Mouse (Mus musculus): ENCODE data around the gene Ddt. TPM values are rescaled to one million over a fixed set of nuclear protein-coding genes. Genes with fewer than 3 reads are reported as not detected.

Ddt gene
- total RNA-seq (2022): 10 to 100 TPM; 23.6 to 32.6 (median 29.5) TPM

- peak; percentile 58 to 81 for DNase-seq (ENCODE audit: low spot score in 2 of 2)
Measured at GRCm38 (mm10) chr10:75772795-75773664, at the start of gene Ddt. Gene Ddt, minus strand, starts transcription at chr10:75773414.

- no peak for DNase-seq (ENCODE audit: low spot score in 2 of 2)
Measured at GRCm38 (mm10) chr10:75822443-75822842, 49.2 kb upstream of the Ddt start, which contains the start of gene Gstt4. Gene Gstt4, minus strand, starts transcription at chr10:75822543.

DNA sequence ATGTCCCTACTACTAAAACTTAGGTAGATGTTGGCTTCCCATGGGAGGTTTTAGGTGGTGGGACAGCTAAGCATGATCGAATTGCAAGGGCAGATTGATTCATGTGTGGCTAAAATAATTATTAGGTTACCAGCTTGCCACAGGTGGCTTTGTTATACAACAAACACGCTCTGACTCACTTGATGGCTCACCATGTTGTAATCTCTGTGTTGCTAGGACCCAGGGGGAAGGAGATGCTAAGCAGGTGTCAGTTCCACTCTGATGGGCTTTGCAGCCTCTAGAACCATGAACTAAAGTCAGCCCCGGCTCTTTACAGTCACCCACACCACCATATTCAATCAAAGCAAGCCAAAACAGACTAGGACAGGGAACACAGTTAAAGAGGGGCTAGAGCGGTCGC is 46.7 kb upstream of the Ddt start:
- DNase-seq (ENCODE audit: low spot score in 2 of 2): no peak

GRCm38 (mm10) chr10:75818641-75819040 is 45.4 kb upstream of the Ddt start:
- DNase-seq (ENCODE audit: low spot score in 2 of 2): no peak

DNA sequence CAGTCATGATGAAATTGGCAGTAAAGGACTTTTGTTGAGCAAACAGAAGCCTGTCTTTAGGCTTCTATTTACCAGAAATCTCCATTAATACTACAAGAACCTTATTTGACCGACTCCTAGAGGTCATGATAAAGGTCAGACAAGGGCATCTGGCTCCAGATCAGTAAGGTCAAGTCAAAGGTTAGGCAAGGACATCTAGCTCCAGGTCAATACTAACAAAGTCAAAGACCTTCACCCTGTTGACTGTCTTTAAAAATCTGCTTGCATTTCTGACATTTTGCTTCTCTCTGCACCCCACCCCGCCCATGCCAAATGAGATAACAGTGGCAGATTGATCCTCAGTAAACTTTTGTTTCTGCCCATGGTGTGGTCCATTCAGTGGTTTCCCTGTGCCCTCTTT is 31.0 kb upstream of the Ddt start:
- DNase-seq (ENCODE audit: low spot score in 2 of 2): no peak

- DNase-seq (ENCODE audit: low spot score in 2 of 2): peak; percentile 62 to 77
Measured at GRCm38 (mm10) chr10:75798176-75798696, 25.0 kb upstream of the Ddt start, which contains the start of gene Gstt1. Gene Gstt1, minus strand, starts transcription at chr10:75798584.

DNA sequence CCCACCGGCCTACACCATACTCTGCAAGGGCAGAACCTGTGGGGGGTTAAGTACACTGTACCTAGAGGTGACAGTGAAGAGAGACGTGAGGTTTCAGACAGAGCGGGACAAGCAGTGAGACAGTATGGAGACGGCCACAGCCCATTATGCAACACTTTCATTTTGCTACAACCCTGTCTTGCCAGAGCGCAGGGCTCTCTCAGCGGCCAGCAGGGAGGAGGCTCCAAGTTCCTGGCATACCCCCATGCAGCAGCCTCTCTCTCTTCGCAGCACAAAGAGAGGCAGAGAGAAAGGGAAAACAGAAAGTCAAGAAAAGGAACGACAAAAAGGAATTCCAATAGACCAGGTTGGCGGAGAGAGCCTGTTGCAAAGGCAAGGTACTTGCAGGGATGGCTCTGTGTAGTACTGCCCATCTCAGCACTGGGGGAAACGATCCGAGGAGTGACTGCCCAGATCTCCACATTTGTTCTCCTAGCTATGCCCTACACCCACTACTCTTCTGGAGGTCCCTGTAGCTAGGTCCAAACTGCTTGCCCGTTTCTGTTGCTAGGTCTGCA is 24.5 kb upstream of the Ddt start:
- peak; percentile 35 to 58 for DNase-seq (ENCODE audit: low spot score in 2 of 2)

- no peak for DNase-seq (ENCODE audit: low spot score in 2 of 2)
Measured at GRCm38 (mm10) chr10:75796731-75797516, 23.7 kb upstream of the Ddt start.

- no peak for DNase-seq (ENCODE audit: low spot score in 2 of 2)
Measured at GRCm38 (mm10) chr10:75794880-75795279, 21.7 kb upstream of the Ddt start.

- no peak for DNase-seq (ENCODE audit: low spot score in 2 of 2)
Measured at GRCm38 (mm10) chr10:75790773-75791172, 17.6 kb upstream of the Ddt start.

GRCm38 (mm10) chr10:75789841-75790240 is 16.6 kb upstream of the Ddt start:
- no peak for DNase-seq (ENCODE audit: low spot score in 2 of 2)

GRCm38 (mm10) chr10:75789081-75789735 is 16.0 kb upstream of the Ddt start:
- DNase-seq (ENCODE audit: low spot score in 2 of 2): no peak

DNA sequence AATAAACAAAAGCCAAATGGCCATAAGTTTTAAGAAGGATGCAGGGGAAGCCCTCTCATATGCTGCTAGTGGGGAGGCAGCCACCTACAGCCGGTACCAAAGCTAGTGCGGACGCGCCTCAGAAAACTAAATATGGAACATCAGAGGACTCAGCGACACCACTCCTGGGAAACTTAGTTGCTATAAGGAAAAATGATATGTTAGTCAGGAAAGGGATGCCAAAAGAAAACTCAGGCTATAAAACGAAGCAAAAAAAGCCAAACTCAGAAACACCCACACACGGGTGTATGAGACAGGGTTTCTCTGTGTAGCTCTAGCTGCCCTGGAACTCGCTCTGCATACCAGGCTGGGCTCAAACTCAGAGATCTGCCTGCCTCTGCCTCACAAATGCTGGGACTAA is 15.1 kb upstream of the Ddt start:
- DNase-seq (ENCODE audit: low spot score in 2 of 2): no peak

DNA sequence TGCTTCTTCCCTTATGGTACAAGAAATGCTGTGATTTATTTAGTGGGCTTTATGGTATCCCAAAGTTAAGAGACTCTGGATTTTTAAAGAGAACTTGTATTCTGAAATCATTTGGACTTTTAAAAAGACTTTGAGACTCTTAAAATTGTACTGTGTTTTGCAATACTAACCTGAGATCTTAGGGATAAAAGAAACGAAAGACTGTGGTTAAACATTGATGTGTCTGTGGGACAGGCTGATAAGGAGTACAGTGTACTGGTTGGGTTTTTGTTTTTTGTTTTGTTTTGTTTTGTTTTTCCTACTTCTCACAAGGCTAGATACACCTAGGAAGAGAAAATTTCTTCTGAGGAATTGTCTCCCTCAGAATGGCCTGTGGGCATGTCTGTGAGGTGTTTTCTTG is 12.2 kb upstream of the Ddt start:
- no peak for DNase-seq (ENCODE audit: low spot score in 2 of 2)

GRCm38 (mm10) chr10:75780769-75781578 is 7.8 kb upstream of the Ddt start, which contains the start of the genes Gm20441 and Gstt3:
Gene Gm20441, minus strand, starts transcription at chr10:75780954.
Gene Gstt3, minus strand, starts transcription at chr10:75781414.
- DNase-seq (ENCODE audit: low spot score in 2 of 2): peak; percentile 42 to 46

DNA sequence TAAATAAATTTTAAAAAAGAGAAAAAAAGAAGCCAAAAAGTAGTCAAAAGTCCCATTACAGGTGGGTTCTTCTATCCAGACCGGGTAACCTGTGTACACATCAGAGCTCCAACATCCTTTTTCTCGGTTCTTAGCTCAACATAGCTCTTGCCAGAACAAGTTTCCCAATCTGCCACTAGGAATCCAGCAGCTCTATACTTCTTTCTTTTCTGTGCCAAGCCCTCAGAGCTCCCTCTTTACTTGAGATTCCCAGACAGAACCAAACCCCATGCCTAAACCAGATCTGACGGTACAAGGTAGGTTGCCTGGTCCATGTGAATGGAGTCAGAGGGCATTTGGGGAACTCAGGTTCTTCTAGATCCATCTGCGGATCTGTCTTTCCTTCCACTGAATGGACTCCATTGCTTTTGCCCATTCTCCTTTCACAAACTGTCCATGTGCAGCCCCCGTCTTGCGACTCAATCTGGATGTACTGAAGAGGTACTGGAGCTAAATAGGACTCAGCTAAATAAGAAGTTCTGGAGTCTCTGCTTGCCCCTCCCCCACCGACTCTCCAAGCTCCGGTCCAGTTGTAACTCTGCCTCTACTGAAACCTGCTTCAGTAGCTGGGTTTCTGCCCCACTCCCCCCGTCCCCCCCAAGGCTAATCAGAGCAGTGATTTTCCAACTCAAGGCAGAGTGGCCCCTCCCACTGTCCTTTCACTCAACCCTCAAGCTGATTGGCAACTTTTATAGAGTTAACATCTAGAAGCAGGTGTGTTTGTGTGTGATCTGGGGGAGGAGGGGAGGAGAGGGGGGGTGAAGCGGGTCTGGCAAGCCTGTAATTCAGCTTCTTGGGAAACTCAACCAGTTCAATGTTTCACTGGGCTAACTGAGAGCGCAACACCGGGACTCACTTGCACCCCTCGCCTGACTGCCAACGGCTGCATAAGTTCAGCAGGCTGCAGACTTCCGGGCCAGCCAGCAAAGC is 6.3 kb upstream of the Ddt start:
- no peak for DNase-seq (ENCODE audit: low spot score in 2 of 2)

DNA sequence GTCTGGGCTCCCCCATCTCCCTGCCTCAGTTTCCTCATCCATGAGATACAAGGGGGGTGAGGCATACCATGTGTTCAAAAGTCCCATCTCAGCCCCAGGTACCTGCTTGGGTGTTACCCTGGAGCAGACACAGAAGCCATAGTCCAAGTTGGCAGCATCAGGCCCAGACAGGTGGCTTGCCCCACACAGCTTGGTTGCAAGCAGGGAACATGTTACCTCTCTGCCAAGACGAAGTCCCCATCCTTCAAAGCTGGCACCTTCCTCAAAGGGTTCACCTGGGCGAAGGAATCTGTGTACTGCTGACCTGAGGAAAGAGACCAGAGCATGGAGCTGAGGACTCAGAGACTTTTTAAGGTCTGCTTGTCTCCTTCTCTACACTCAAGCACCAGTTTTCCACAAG is 4.7 kb upstream of the Ddt start:
- no peak for DNase-seq (ENCODE audit: low spot score in 2 of 2)

DNA sequence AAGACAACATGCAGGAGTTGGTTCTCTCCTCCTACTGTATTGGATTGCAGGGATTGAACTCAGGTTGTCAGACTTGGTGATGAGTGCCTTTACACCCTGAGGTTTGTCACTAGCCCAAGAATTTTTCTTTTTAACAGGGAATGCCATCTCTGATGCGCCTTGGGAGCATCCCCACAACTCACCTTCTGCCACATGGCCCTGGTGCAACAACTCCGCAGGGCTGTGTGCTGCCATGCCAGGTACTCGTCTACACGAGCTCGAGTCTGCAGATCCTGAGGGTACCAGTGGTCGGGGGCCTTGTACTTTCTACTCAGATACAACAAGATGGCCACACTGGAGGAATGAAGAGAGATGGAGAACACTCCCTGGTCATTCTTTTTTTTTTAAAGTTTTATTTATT is 3.3 kb upstream of the Ddt start:
- DNase-seq (ENCODE audit: low spot score in 2 of 2): no peak

DNA sequence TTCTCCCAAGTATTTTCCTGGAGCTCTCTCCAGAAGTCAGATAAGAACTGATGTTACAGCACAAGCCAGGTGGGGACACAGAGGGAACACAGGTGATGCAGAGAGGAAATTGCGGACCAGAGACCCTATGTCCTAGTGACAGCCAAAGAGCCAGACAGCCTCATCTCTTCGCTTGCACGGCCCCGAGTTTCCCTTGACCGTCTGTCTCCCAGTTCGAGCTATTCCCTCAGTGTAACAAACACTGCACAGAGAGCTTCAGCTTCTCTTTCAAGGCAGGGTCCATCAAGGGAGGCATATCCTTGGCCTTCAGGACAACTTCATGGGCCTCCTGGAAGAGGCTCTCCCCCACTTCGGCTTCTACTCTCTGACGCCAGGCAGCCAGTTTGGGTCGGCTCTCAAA is 1.4 kb upstream of the Ddt start:
- no peak for DNase-seq (ENCODE audit: low spot score in 2 of 2)
